Mouse (Mus musculus) mesoderm, embryonic 11.5 days (tissue): Measurements from ENCODE around the gene Tarsl2.

Experiments used
- DNase-seq: peaks from one replicate; pipeline ENCODE4 v3.0.0-alpha.2; 2012; ENCODE audit warnings: low read depth, low spot score

Tarsl2 gene

DNA sequence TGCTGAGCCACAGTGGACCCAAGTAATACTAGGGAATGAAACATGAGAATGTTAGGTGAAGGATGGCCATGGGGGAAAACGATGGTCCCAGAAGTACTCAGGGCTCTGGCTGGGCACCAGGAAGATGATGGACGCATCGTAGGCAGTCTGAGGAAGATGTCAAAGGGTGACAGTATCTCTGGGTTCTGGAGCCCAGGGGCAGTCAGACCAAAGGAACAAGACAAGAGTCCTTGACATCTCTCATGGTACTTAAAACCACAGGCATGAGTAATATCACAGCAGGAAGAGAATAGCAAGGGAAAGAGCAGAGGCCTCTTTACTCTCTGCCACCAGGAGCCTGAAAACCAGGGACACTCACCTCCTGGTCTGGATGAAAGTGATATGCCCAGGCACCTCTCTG, 90.6 kb downstream of the Tarsl2 start:
- no peak for DNase-seq

GRCm38 (mm10) chr7:65737286-65738040, 92.8 kb downstream of the Tarsl2 start:
- DNase-seq: no peak
